Mouse (Mus musculus): ENCODE measurements around the gene Tsr3.

GRCm38 (mm10) chr17:25248033-25248750, 8.2 kb downstream of the Tsr3 start:
- TF ChIP-seq TAL1 (IDR thresholded peaks at IDR 0.05; ENCODE audit: low read length) (no peak), GATA1 (IDR thresholded peaks at IDR 0.05; ENCODE audit: low read length) (no peak)
